Mouse (Mus musculus) MEL (cell line): ENCODE measurements at regions not wholly inside any gene's neighbourhood (a gene's known extent, or its start where the extent isn't known, plus 50 kb on each side); places are given as distances from the start of the nearest gene placed in this dataset.

Experiments
- DNase-seq: peaks from one replicate; pipeline ENCODE4 v3.0.0; 2011; ENCODE audit warnings: low read depth, low spot score
- H3K27ac ChIP-seq: 2 replicates; pipeline ENCODE4 v1.5.1; 2012; ENCODE audit warnings: low read depth, mild to moderate bottlenecking, control low read depth, low read length, moderate library complexity; ENCODE audit not compliant: control insufficient read depth
- H3K27me3 ChIP-seq, 2 experiments: fragments of 150-350 bp in 1 of 2; sonication (generic) in 1 of 2; 2 replicates each; pipeline ENCODE4 v1.6.1; 2012; ENCODE audit warnings: low read length in 2 of 2, mild to moderate bottlenecking in 2 of 2, improper control_type of control experiment in 1 of 2, moderate library complexity in 1 of 2; ENCODE audit not compliant: insufficient read depth in 2 of 2, control insufficient read depth in 1 of 2
- H3K36me3 ChIP-seq, 2 experiments: 2 replicates each; pipeline ENCODE4 v1.6.1; 2012 to 2014; ENCODE audit warnings: low read length in 2 of 2, improper control_type of control experiment in 1 of 2, inconsistent platforms in 1 of 2, mild to moderate bottlenecking in 1 of 2; ENCODE audit not compliant: insufficient read depth in 2 of 2, control insufficient read depth in 1 of 2
- H3K4me1 ChIP-seq, 2 experiments: fragments of 150-350 bp in 1 of 2; sonication (generic) in 1 of 2; 2 replicates each; pipeline ENCODE4 v1.6.1; 2012; ENCODE audit warnings: low read length in 2 of 2, improper control_type of control experiment in 1 of 2, mild to moderate bottlenecking in 1 of 2; ENCODE audit not compliant: insufficient read depth in 2 of 2, control insufficient read depth in 1 of 2
- H3K4me3 ChIP-seq, 2 experiments: fragments of 150-350 bp in 1 of 2; sonication (generic) in 1 of 2; 2 replicates each; pipeline ENCODE4 v1.5.1; 2012; ENCODE audit warnings: low read depth in 2 of 2, low read length in 2 of 2, mild to moderate bottlenecking in 2 of 2, moderate library complexity in 2 of 2, control low read depth in 1 of 2, improper control_type of control experiment in 1 of 2; ENCODE audit not compliant: control insufficient read depth in 1 of 2, insufficient read depth in 1 of 2
- H3K79me2 ChIP-seq: 2 replicates; pipeline ENCODE4 v1.6.1; 2012; ENCODE audit warnings: mild to moderate bottlenecking, low read length, moderate library complexity; ENCODE audit not compliant: control insufficient read depth, poor library complexity, insufficient read depth
- H3K9ac ChIP-seq: 2 replicates; pipeline ENCODE4 v1.6.1; 2012; ENCODE audit warnings: low read depth, mild to moderate bottlenecking, control low read depth, low read length, moderate library complexity; ENCODE audit not compliant: control insufficient read depth, poor library complexity, severe bottlenecking
- H3K9me3 ChIP-seq: fragments of 150-350 bp; sonication (generic); replicated peaks from 2 replicates; pipeline ENCODE4 v1.6.1; 2012; ENCODE audit warnings: mild to moderate bottlenecking, low read length, improper control_type of control experiment, moderate library complexity; ENCODE audit not compliant: insufficient read depth
- BHLHE40 ChIP-seq: IDR thresholded peaks from 2 replicates; pipeline ENCODE4 v1.6.1; 2012; ENCODE audit warnings: low read depth, mild to moderate bottlenecking, inconsistent platforms, low read length, improper control_type of control experiment, borderline replicate concordance
- CHD1 ChIP-seq: IDR thresholded peaks from 2 replicates; pipeline ENCODE4 v1.6.1; 2012; ENCODE audit warnings: low read depth, mild to moderate bottlenecking, inconsistent platforms, low read length, improper control_type of control experiment
- CTCF ChIP-seq, 3 experiments: IDR thresholded peaks in 2 of 3; conservative IDR thresholded peaks in 1 of 3; 2 replicates each; pipeline ENCODE4 v1.5.1; 2011 to 2012; ENCODE audit warnings: low read length in 3 of 3, low read depth in 2 of 3, mild to moderate bottlenecking in 2 of 3, improper control_type of control experiment in 1 of 3, inconsistent platforms in 1 of 3, mixed read lengths in 1 of 3, moderate library complexity in 1 of 3; ENCODE audit not compliant: control insufficient read depth in 1 of 3, insufficient read depth in 1 of 3, poor library complexity in 1 of 3, severe bottlenecking in 1 of 3
- E2F4 ChIP-seq: IDR thresholded peaks from 2 replicates; pipeline ENCODE4 v1.6.1; 2011; ENCODE audit warnings: low read depth, low read length, improper control_type of control experiment, borderline replicate concordance
- GABPA ChIP-seq: IDR thresholded peaks from 2 replicates; pipeline ENCODE4 v1.6.1; 2012; ENCODE audit warnings: low read depth, mild to moderate bottlenecking, inconsistent platforms, low read length, improper control_type of control experiment, moderate library complexity
- GATA1 ChIP-seq: IDR thresholded peaks from 2 replicates; pipeline ENCODE4 v1.6.1; 2011; ENCODE audit warnings: low read depth, low read length, improper control_type of control experiment
- JUND ChIP-seq: IDR thresholded peaks from 2 replicates; pipeline ENCODE4 v1.6.1; 2011; ENCODE audit warnings: low read depth, mild to moderate bottlenecking, improper control_type of control experiment, low read length
- KAT2A ChIP-seq: conservative IDR thresholded peaks from 2 replicates; pipeline ENCODE4 v1.6.1; 2012; ENCODE audit warnings: low read depth, low read length, improper control_type of control experiment, inconsistent platforms
- MAFK ChIP-seq: IDR thresholded peaks from 2 replicates; pipeline ENCODE4 v1.6.1; 2011; ENCODE audit warnings: low read depth, mild to moderate bottlenecking, low read length, improper control_type of control experiment, borderline replicate concordance
- MAZ ChIP-seq: IDR thresholded peaks from 2 replicates; pipeline ENCODE4 v1.6.1; 2012; ENCODE audit warnings: low read depth, mild to moderate bottlenecking, inconsistent platforms, low read length, improper control_type of control experiment
- MEF2A ChIP-seq: IDR thresholded peaks from 2 replicates; pipeline ENCODE4 v1.6.1; 2014; ENCODE audit warnings: low read depth, mild to moderate bottlenecking, inconsistent platforms, low read length, improper control_type of control experiment; ENCODE audit not compliant: poor library complexity, insufficient replicate concordance, severe bottlenecking; ENCODE audit errors: extremely low read depth
- NELFE ChIP-seq: IDR thresholded peaks from 2 replicates; pipeline ENCODE4 v1.6.1; 2011; ENCODE audit warnings: low read depth, low read length, improper control_type of control experiment
- NRF1 ChIP-seq: IDR thresholded peaks from 2 replicates; pipeline ENCODE4 v1.6.1; 2014; ENCODE audit warnings: low read depth, mild to moderate bottlenecking, inconsistent platforms, low read length, improper control_type of control experiment, moderate library complexity; ENCODE audit not compliant: poor library complexity, insufficient read depth, severe bottlenecking
- POLR2AphosphoS5 ChIP-seq: IDR thresholded peaks from 2 replicates; pipeline ENCODE4 v1.6.1; 2012; ENCODE audit warnings: low read depth, borderline replicate concordance, mild to moderate bottlenecking, inconsistent platforms, low read length, moderate library complexity, mixed read lengths
- RCOR1 ChIP-seq: IDR thresholded peaks from 2 replicates; pipeline ENCODE4 v1.6.1; 2012; ENCODE audit warnings: low read depth, mild to moderate bottlenecking, inconsistent platforms, low read length, improper control_type of control experiment
- SIN3A ChIP-seq: IDR thresholded peaks from 2 replicates; pipeline ENCODE4 v1.6.1; 2012; ENCODE audit warnings: low read length, improper control_type of control experiment, inconsistent platforms
- SMC3 ChIP-seq: IDR thresholded peaks from 2 replicates; pipeline ENCODE4 v1.6.1; 2011; ENCODE audit warnings: low read depth, low read length, improper control_type of control experiment
- TCF12 ChIP-seq: IDR thresholded peaks from 2 replicates; pipeline ENCODE4 v1.6.1; 2014; ENCODE audit warnings: low read depth, mild to moderate bottlenecking, inconsistent platforms, low read length, improper control_type of control experiment, moderate library complexity
- UBTF ChIP-seq: IDR thresholded peaks from 2 replicates; pipeline ENCODE4 v1.6.1; 2012; ENCODE audit warnings: low read depth, mild to moderate bottlenecking, inconsistent platforms, low read length, improper control_type of control experiment, moderate library complexity, borderline replicate concordance; ENCODE audit not compliant: insufficient read depth
- ZC3H11A ChIP-seq: IDR thresholded peaks from 2 replicates; pipeline ENCODE4 v1.6.1; 2012; ENCODE audit warnings: low read depth, mild to moderate bottlenecking, inconsistent platforms, low read length, improper control_type of control experiment
- ZKSCAN1 ChIP-seq: IDR thresholded peaks from 2 replicates; pipeline ENCODE4 v1.6.1; 2012; ENCODE audit warnings: low read depth, mild to moderate bottlenecking, inconsistent platforms, low read length, improper control_type of control experiment, moderate library complexity
- ZMIZ1 ChIP-seq: IDR thresholded peaks from 2 replicates; pipeline ENCODE4 v1.6.1; 2012; ENCODE audit warnings: low read depth, mild to moderate bottlenecking, inconsistent platforms, low read length, improper control_type of control experiment, moderate library complexity
- ZNF384 ChIP-seq: IDR thresholded peaks from 2 replicates; pipeline ENCODE4 v1.6.1; 2012; ENCODE audit warnings: low read depth, mild to moderate bottlenecking, inconsistent platforms, low read length, improper control_type of control experiment

- Histone ChIP-seq H3K27me3 (no peaks in the 10 kb centered on the region), H3K27ac (no peak overlapping the region), H3K9ac (no peak overlapping the region), H3K79me2 (no peaks in the 10 kb centered on the region), H3K9me3 (no peaks in the 10 kb centered on the region), H3K4me3 (no peak overlapping the region), H3K4me1 (no peaks in the 10 kb centered on the region), H3K36me3 (no peaks in the 10 kb centered on the region)
- TF ChIP-seq ZC3H11A (no peak), SIN3A (no peak), NRF1 (no peak), ZNF384 (no peak), GABPA (no peak), UBTF (no peak), POLR2AphosphoS5 (no peak), GATA1 (no peak), CTCF (IDR thresholded peaks at IDR 0.05 in 2 of 3, conservative IDR thresholded peaks at IDR 0.05 in 1 of 3; ENCODE audit: control insufficient read depth in 1 of 3, insufficient read depth in 1 of 3, low read depth in 2 of 3, low read length in 3 of 3, poor library complexity in 1 of 3, severe bottlenecking in 1 of 3) (no peak), KAT2A (no peak), MAFK (no peak), MAZ (no peak), E2F4 (no peak), JUND (no peak), NELFE (no peak)
- DNase-seq = no peak
Measured at GRCm38 (mm10) chr15:11533002-11533610, 133.6 kb upstream of the Tars start.

GRCm38 (mm10) chr15:11532536-11532935 is 133.1 kb upstream of the Tars start:
- Histone ChIP-seq H3K4me1 (no peaks in the 10 kb centered on the region), H3K27ac (no peak overlapping the region), H3K79me2 (no peaks in the 10 kb centered on the region), H3K9me3 (no peaks in the 10 kb centered on the region), H3K27me3 (no peaks in the 10 kb centered on the region), H3K4me3 (no peak overlapping the region), H3K36me3 (no peaks in the 10 kb centered on the region), H3K9ac (no peak overlapping the region)
- no peak for TF ChIP-seq GATA1
- no peak for TF ChIP-seq CHD1
- no peak for TF ChIP-seq BHLHE40
- TF ChIP-seq MEF2A = no peak
- TF ChIP-seq ZKSCAN1 = no peak
- no peak for TF ChIP-seq ZMIZ1
- TF ChIP-seq JUND = no peak
- TF ChIP-seq MAZ = no peak
- TF ChIP-seq TCF12 = no peak
- TF ChIP-seq RCOR1 = no peak
- no peak for TF ChIP-seq SMC3
- DNase-seq = no peak
